Mouse (Mus musculus) intestine, postnatal 0 days (tissue): ENCODE results near the gene Htr5a. TPM values are rescaled to one million over a fixed set of nuclear protein-coding genes. Genes with fewer than 3 reads are reported as not detected.

Experiments used
- ATAC-seq: fragments of 200-750 bp; cut with Nextera tagmentation; 2 replicates; pipeline ENCODE4 v1.8.0; 2017; ENCODE audit warnings: mild to moderate bottlenecking, moderate TSS enrichment, moderate library complexity
- H3K27ac ChIP-seq: fragments of 300-500 bp; sonication (generic); 2 replicates; pipeline ENCODE4 v1.5.1; 2014; ENCODE audit warnings: mild to moderate bottlenecking, low read depth, low read length, moderate library complexity
- H3K27me3 ChIP-seq: fragments of 300-500 bp; sonication (generic); replicated peaks from 2 replicates; pipeline ENCODE4 v1.6.1; 2014; ENCODE audit warnings: low read length, mixed read lengths; ENCODE audit not compliant: control insufficient read depth, insufficient read depth
- H3K36me3 ChIP-seq: fragments of 300-500 bp; sonication (generic); 2 replicates; pipeline ENCODE4 v1.6.1; 2014; ENCODE audit warnings: mild to moderate bottlenecking, moderate library complexity; ENCODE audit not compliant: control insufficient read depth, insufficient read depth
- H3K4me1 ChIP-seq: fragments of 300-500 bp; sonication (generic); replicated peaks from 2 replicates; pipeline ENCODE4 v1.6.1; 2014; ENCODE audit warnings: antibody characterized with exemption, low read length, mixed read lengths; ENCODE audit not compliant: control insufficient read depth, insufficient read depth
- H3K4me2 ChIP-seq: fragments of 300-500 bp; sonication (generic); replicated peaks from 2 replicates; pipeline ENCODE4 v1.6.1; 2014; ENCODE audit warnings: low read depth, mild to moderate bottlenecking, moderate library complexity
- H3K4me3 ChIP-seq: fragments of 300-500 bp; sonication (generic); 2 replicates; pipeline ENCODE4 v1.5.1; 2014; ENCODE audit warnings: low read depth, low read length
- H3K9ac ChIP-seq: fragments of 300-500 bp; sonication (generic); 2 replicates; pipeline ENCODE4 v1.6.1; 2014; ENCODE audit warnings: mild to moderate bottlenecking, low read depth, low read length
- H3K9me3 ChIP-seq: fragments of 300-500 bp; sonication (generic); 2 replicates; pipeline ENCODE4 v1.6.1; 2016; ENCODE audit warnings: mixed run types; ENCODE audit not compliant: control insufficient read depth
- CTCF ChIP-seq: sonication (generic); IDR thresholded peaks from 2 replicates; pipeline ENCODE4 v1.5.1; 2016; ENCODE audit warnings: low read depth, mild to moderate bottlenecking, control low read depth, antibody characterized with exemption, moderate library complexity
- WGBS: fragments of 180-500 bp; shearing (Covaris S2); extraction: QIAGEN DNeasy Blood & Tissue Kit; methylation state at CpG from one replicate; pipeline ENCODE4 v1.1.7; 2014; 5-methylcytosine and 5-hydroxymethylcytosine counted together
- polyA plus RNA-seq: library from polyadenylated mRNA; unstranded; fragments of >200 nt; fragmentation: Nextera tagmentation; extraction: Ambion mirVana; gene quantifications from 2 replicates; pipeline ENCODE4 v1.2.1, GENCODE M21; 2015

Htr5a gene
- polyA plus RNA-seq, 1 experiment from 2014 or later, result not detected

GRCm38 (mm10) chr5:27821161-27821560 is 20.8 kb upstream of the Htr5a start:
- Histone ChIP-seq H3K27ac (no peak overlapping the region), H3K9ac (no peak overlapping the region), H3K36me3 (no peaks in the 10 kb centered on the region), H3K4me1 (no peaks in the 10 kb centered on the region), H3K27me3 (no peaks in the 10 kb centered on the region), H3K9me3 (no peaks in the 10 kb centered on the region), H3K4me2 (no peak overlapping the region), H3K4me3 (no peak overlapping the region)
- no peak for ATAC-seq
- 60% methylated on average over 6 of the region's 6 CpGs for WGBS
- no peak for TF ChIP-seq CTCF

DNA sequence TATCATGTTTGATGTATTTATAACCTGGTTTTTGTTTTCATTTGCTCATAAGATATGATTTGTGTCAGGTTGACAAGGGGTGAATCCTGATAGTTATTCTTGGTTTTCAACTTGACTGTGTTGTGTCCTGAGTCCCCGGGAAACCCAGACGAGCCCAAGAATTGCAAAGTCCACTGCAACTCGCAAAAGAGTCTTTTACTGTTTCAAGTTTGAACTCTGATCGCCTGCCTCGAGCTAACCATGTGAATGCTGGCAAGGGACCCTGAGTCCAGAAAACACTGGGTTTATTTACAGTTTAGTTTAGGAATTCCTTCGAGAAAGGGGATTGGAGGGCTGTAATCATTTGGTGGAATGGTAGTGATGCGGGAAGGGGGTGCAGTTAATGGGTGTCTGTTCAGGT is 14.0 kb upstream of the Htr5a start:
- H3K9me3 ChIP-seq, result no peaks in the 10 kb centered on the region
- no peak overlapping the region for H3K4me2 ChIP-seq
- H3K9ac ChIP-seq, result no peak overlapping the region
- no peak for ATAC-seq
- H3K4me3 ChIP-seq, result no peak overlapping the region
- TF ChIP-seq CTCF, result no peak
- no peaks in the 10 kb centered on the region for H3K27me3 ChIP-seq
- no peak overlapping the region for H3K27ac ChIP-seq
- 45% methylated on average over 7 of the region's 7 CpGs for WGBS
- H3K36me3 ChIP-seq, result no peaks in the 10 kb centered on the region
- no peaks in the 10 kb centered on the region for H3K4me1 ChIP-seq

GRCm38 (mm10) chr5:27835096-27835495 is 6.9 kb upstream of the Htr5a start:
- H3K9ac ChIP-seq, result no peak overlapping the region
- TF ChIP-seq CTCF, result no peak
- no peaks in the 10 kb centered on the region for H3K4me1 ChIP-seq
- ATAC-seq, result no peak
- 91% methylated on average over 2 of the region's 2 CpGs for WGBS
- H3K4me3 ChIP-seq, result no peak overlapping the region
- no peaks in the 10 kb centered on the region for H3K9me3 ChIP-seq
- H3K4me2 ChIP-seq, result no peak overlapping the region
- no peaks in the 10 kb centered on the region for H3K27me3 ChIP-seq
- no peak overlapping the region for H3K27ac ChIP-seq
- no peaks in the 10 kb centered on the region for H3K36me3 ChIP-seq

GRCm38 (mm10) chr5:27838061-27838460 is 3.9 kb upstream of the Htr5a start:
- 29% methylated on average over 4 of the region's 4 CpGs for whole genome bisulfite sequencing
- no peak for TF ChIP-seq CTCF
- H3K9me3 ChIP-seq, result no peaks in the 10 kb centered on the region

GRCm38 (mm10) chr5:27842671-27843320 is 847 bp downstream of the Htr5a start:
- ATAC-seq, result no peak
- no peak overlapping the region for H3K4me2 ChIP-seq
- TF ChIP-seq CTCF, result no peak
- H3K9me3 ChIP-seq, result no peaks in the 10 kb centered on the region
- WGBS, result 66% methylated on average over 28 of the region's 28 CpGs
- no peaks in the 10 kb centered on the region for H3K4me1 ChIP-seq
- no peak overlapping the region for H3K27ac ChIP-seq
- H3K27me3 ChIP-seq, result peaks cover 12% of the 10 kb centered on the region
- H3K9ac ChIP-seq, result no peak overlapping the region
- H3K4me3 ChIP-seq, result no peak overlapping the region
- no peaks in the 10 kb centered on the region for H3K36me3 ChIP-seq

More at GRCm38 (mm10) chr5:27838061-27838460, 3.9 kb upstream of the Htr5a start:
- ATAC-seq, result no peak
- H3K4me2 ChIP-seq, result no peak overlapping the region
- H3K4me1 ChIP-seq, result no peaks in the 10 kb centered on the region
- H3K36me3 ChIP-seq, result no peaks in the 10 kb centered on the region
- H3K27me3 ChIP-seq, result peaks cover 12% of the 10 kb centered on the region
- H3K4me3 ChIP-seq, result no peak overlapping the region
- H3K9ac ChIP-seq, result no peak overlapping the region
- H3K27ac ChIP-seq, result no peak overlapping the region

- Histone ChIP-seq H3K9me3 (no peaks in the 10 kb centered on the region), H3K27ac (no peak overlapping the region), H3K4me3 (no peak overlapping the region), H3K4me2 (no peak overlapping the region), H3K36me3 (no peaks in the 10 kb centered on the region), H3K4me1 (no peaks in the 10 kb centered on the region), H3K27me3 (peaks cover 9% of the 10 kb centered on the region), H3K9ac (no peak overlapping the region)
- ATAC-seq, result no peak
- TF ChIP-seq CTCF, result no peak
- WGBS, result 40% methylated on average over 5 of the region's 5 CpGs
Observed at GRCm38 (mm10) chr5:27846979-27847378, 5.0 kb downstream of the Htr5a start.
